Mouse (Mus musculus) lung, postnatal 0 days (tissue): ENCODE measurements around the gene BC051019.

Experiments
- CTCF ChIP-seq: IDR thresholded peaks from 2 replicates; pipeline ENCODE4 v1.5.1; 2016; ENCODE audit warnings: antibody characterized with exemption, mild to moderate bottlenecking
- EP300 ChIP-seq: IDR thresholded peaks from 2 replicates; pipeline ENCODE4 v1.6.1; 2016; ENCODE audit warnings: antibody characterized with exemption, mild to moderate bottlenecking, control low read depth

DNA sequence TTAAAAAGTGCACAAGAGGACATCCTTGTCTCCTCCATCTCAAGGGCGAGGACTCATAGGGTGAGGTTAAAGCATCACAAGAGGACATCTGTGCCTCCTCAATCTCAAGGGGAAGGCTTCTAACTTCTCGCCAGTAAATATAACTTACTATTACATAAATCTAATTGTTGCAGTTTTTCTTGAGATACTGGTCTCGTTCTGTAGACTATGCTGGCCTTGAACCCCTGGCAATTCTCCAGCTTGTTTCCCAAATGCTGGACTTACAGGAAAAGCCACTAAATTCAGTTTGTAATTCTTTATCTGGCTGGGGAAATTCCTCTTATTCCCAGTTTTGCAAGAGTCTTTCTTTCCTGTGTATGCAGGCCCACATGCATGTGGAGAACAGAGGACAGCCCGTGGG is 11.2 kb upstream of the BC051019 start:
- TF ChIP-seq EP300 (no peak), CTCF (no peak)
